Comparison of ENCODE assay signal across 9 mouse cellular contexts in the genomic region with DNA sequence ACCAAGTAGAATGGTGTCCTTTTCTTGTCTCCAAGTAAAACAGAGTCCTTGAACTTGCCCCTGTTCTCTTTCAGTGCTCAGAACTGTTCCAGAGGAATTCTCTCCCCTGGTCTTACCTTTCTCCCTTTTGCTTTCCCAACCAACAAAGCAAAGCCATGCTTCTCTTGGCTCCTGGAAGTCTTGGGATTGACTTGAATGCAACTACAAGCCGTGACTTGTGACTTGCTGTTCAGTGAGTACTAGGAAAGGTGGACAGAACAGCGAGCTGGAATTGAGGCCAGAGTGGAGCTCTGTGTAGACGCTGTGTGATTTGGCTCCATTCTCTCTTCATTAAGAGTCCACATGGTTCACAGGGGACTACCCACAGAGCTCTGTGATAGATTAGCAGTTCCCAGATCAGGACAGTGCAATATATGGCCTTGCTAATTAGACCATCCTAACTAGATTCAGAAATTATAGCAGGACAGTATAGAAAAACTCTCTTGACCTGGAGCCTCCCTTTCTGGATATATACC.
"Had no signal": no experiment of that assay in that cellular context is flagged by ENCODE, and none has a peak within 500 bp of the region (broad histone marks: within the 10 kb centered on the region; RNA-seq: fewer than 3 reads in every experiment).

No protein-coding gene starts in this region.

- H3K4me3 ChIP-seq: left cerebral cortex, adult 2 months; limb, embryonic 13.5 days; midbrain, embryonic 12.5 days had no signal

- H3K27ac ChIP-seq: left cerebral cortex, adult 2 months; limb, embryonic 13.5 days; liver, embryonic 14.5 days; midbrain, embryonic 12.5 days had no signal

- DNase-seq: kidney, postnatal 36 days; lung, adult 18-20 months; right cerebral cortex, adult 18-20 months; right cerebral cortex, postnatal 25 days; thymus, postnatal 4 days had no signal
